Mouse (Mus musculus) CH12.LX (cell line): ENCODE data around the gene Csnk2b. TPM values are rescaled to one million over a fixed set of nuclear protein-coding genes. Genes with fewer than 3 reads are reported as not detected.

Source experiments
- DNase-seq: peaks from one replicate; pipeline ENCODE4 v3.0.0-alpha.2; 2013; ENCODE audit errors: extremely low read depth
- H3K27ac ChIP-seq: 2 replicates; pipeline ENCODE4 v1.5.1; 2012; ENCODE audit warnings: low read depth, mild to moderate bottlenecking, control low read depth, moderate library complexity; ENCODE audit not compliant: insufficient read depth
- H3K27me3 ChIP-seq: replicated peaks from 2 replicates; pipeline ENCODE3; 2012; ENCODE audit warnings: inconsistent platforms
- H3K36me3 ChIP-seq, 2 experiments: replicated peaks in 1 of 2; 2 replicates each; pipeline versions ENCODE3 to v1.6.1; 2012; ENCODE audit warnings: inconsistent platforms in 1 of 2, low read length in 1 of 2, mild to moderate bottlenecking in 1 of 2, mixed read lengths in 1 of 2, moderate library complexity in 1 of 2; ENCODE audit not compliant: control insufficient read depth in 1 of 2, insufficient read depth in 1 of 2
- H3K4me1 ChIP-seq, 2 experiments: 2 replicates each; pipeline ENCODE4 v1.6.1; 2012; ENCODE audit warnings: inconsistent platforms in 1 of 2, moderate library complexity in 1 of 2; ENCODE audit not compliant: insufficient read depth in 2 of 2, control insufficient read depth in 1 of 2
- H3K4me2 ChIP-seq: 2 replicates; pipeline ENCODE4 v1.6.1; 2012; ENCODE audit warnings: low read depth, mild to moderate bottlenecking, control low read depth; ENCODE audit not compliant: poor library complexity, insufficient read depth, severe bottlenecking
- H3K4me3 ChIP-seq, 3 experiments: fragments of 150-350 bp in 1 of 3; sonication (generic) in 1 of 3; replicated peaks in 1 of 3; 2 replicates each; pipeline versions ENCODE3 to v1.5.1; 2011 to 2012; ENCODE audit warnings: low read depth in 2 of 3, low read length in 2 of 3, mild to moderate bottlenecking in 2 of 3, moderate library complexity in 2 of 3, control low read depth in 1 of 3, improper control_type of control experiment in 1 of 3, inconsistent platforms in 1 of 3, mixed read lengths in 1 of 3; ENCODE audit not compliant: poor library complexity in 1 of 3
- H3K79me2 ChIP-seq: replicated peaks from 2 replicates; pipeline ENCODE4 v1.6.1; 2012; ENCODE audit warnings: mild to moderate bottlenecking, moderate library complexity; ENCODE audit not compliant: control insufficient read depth, poor library complexity, insufficient read depth, severe bottlenecking; ENCODE audit errors: extremely low read depth
- H3K9ac ChIP-seq: 2 replicates; pipeline ENCODE4 v1.6.1; 2012; ENCODE audit warnings: low read depth, mild to moderate bottlenecking, control low read depth, moderate library complexity; ENCODE audit not compliant: insufficient read depth
- H3K9me3 ChIP-seq: replicated peaks from 2 replicates; pipeline ENCODE3; 2012; ENCODE audit warnings: low read length, inconsistent platforms, mixed read lengths
- CHD2 ChIP-seq: IDR thresholded peaks from 2 replicates; pipeline ENCODE4 v1.6.1; 2011; ENCODE audit warnings: low read length, improper control_type of control experiment
- ELF1 ChIP-seq: IDR thresholded peaks from 2 replicates; pipeline ENCODE4 v1.6.1; 2014; ENCODE audit warnings: low read depth, mild to moderate bottlenecking, inconsistent platforms, low read length, improper control_type of control experiment
- EP300 ChIP-seq: IDR thresholded peaks from 2 replicates; pipeline ENCODE4 v1.6.1; 2011; ENCODE audit warnings: low read length, improper control_type of control experiment
- ETS1 ChIP-seq: conservative IDR thresholded peaks from 2 replicates; pipeline ENCODE4 v1.6.1; 2012; ENCODE audit warnings: low read depth, mild to moderate bottlenecking, inconsistent platforms, low read length, improper control_type of control experiment, moderate library complexity
- GABPA ChIP-seq: IDR thresholded peaks from 2 replicates; pipeline ENCODE4 v1.6.1; 2012; ENCODE audit warnings: low read depth, low read length, improper control_type of control experiment, inconsistent platforms; ENCODE audit not compliant: insufficient replicate concordance
- HCFC1 ChIP-seq: IDR thresholded peaks from 2 replicates; pipeline ENCODE4 v1.6.1; 2012; ENCODE audit warnings: low read depth, mild to moderate bottlenecking, inconsistent platforms, low read length, improper control_type of control experiment
- IRF4 ChIP-seq: IDR thresholded peaks from 2 replicates; pipeline ENCODE4 v1.6.1; 2014; ENCODE audit warnings: low read depth, mild to moderate bottlenecking, inconsistent platforms, low read length, improper control_type of control experiment
- KAT2A ChIP-seq: IDR thresholded peaks from 2 replicates; pipeline ENCODE4 v1.6.1; 2012; ENCODE audit warnings: low read length, improper control_type of control experiment, inconsistent platforms; ENCODE audit not compliant: insufficient replicate concordance
- MAFK ChIP-seq: IDR thresholded peaks from 2 replicates; pipeline ENCODE4 v1.6.1; 2011; ENCODE audit warnings: low read length, improper control_type of control experiment; ENCODE audit not compliant: insufficient replicate concordance
- MAX ChIP-seq: IDR thresholded peaks from 2 replicates; pipeline ENCODE4 v1.6.1; 2011; ENCODE audit warnings: low read length, improper control_type of control experiment
- MEF2A ChIP-seq: IDR thresholded peaks from 2 replicates; pipeline ENCODE4 v1.6.1; 2014; ENCODE audit warnings: low read depth, mild to moderate bottlenecking, inconsistent platforms, low read length, improper control_type of control experiment, borderline replicate concordance
- MXI1 ChIP-seq: IDR thresholded peaks from 2 replicates; pipeline ENCODE4 v1.6.1; 2011; ENCODE audit warnings: mild to moderate bottlenecking, low read depth, low read length, improper control_type of control experiment
- MYC ChIP-seq: IDR thresholded peaks from 2 replicates; pipeline ENCODE4 v1.6.1; 2011; ENCODE audit warnings: low read depth, mild to moderate bottlenecking, improper control_type of control experiment, low read length
- NRF1 ChIP-seq: IDR thresholded peaks from 2 replicates; pipeline ENCODE4 v1.6.1; 2014; ENCODE audit warnings: low read depth, mild to moderate bottlenecking, inconsistent platforms, low read length, improper control_type of control experiment, moderate library complexity
- POLR2A ChIP-seq: IDR thresholded peaks from 2 replicates; pipeline ENCODE4 v1.6.1; 2011; ENCODE audit warnings: low read depth, mild to moderate bottlenecking, improper control_type of control experiment, low read length
- POLR2AphosphoS2 ChIP-seq: IDR thresholded peaks from 2 replicates; pipeline ENCODE4 v1.6.1; 2011; ENCODE audit warnings: low read depth, low read length, improper control_type of control experiment
- RCOR1 ChIP-seq: conservative IDR thresholded peaks from 2 replicates; pipeline ENCODE4 v1.6.1; 2012; ENCODE audit warnings: low read depth, mild to moderate bottlenecking, inconsistent platforms, low read length, improper control_type of control experiment
- TCF12 ChIP-seq: IDR thresholded peaks from 2 replicates; pipeline ENCODE4 v1.6.1; 2014; ENCODE audit warnings: low read depth, mild to moderate bottlenecking, inconsistent platforms, low read length, improper control_type of control experiment
- USF1 ChIP-seq: IDR thresholded peaks from 2 replicates; pipeline ENCODE4 v1.6.1; 2014; ENCODE audit warnings: low read depth, mild to moderate bottlenecking, inconsistent platforms, low read length, improper control_type of control experiment
- USF2 ChIP-seq: conservative IDR thresholded peaks from 2 replicates; pipeline ENCODE4 v1.6.1; 2011; ENCODE audit warnings: low read depth, low read length, improper control_type of control experiment
- ZC3H11A ChIP-seq: IDR thresholded peaks from 2 replicates; pipeline ENCODE4 v1.6.1; 2012; ENCODE audit warnings: low read depth, mild to moderate bottlenecking, inconsistent platforms, low read length, improper control_type of control experiment
- ZKSCAN1 ChIP-seq: IDR thresholded peaks from 2 replicates; pipeline ENCODE4 v1.6.1; 2012; ENCODE audit warnings: low read depth, inconsistent platforms, low read length, improper control_type of control experiment, borderline replicate concordance
- ZMIZ1 ChIP-seq: IDR thresholded peaks from 2 replicates; pipeline ENCODE4 v1.6.1; 2012; ENCODE audit warnings: low read depth, mild to moderate bottlenecking, inconsistent platforms, low read length, improper control_type of control experiment
- ZNF384 ChIP-seq: IDR thresholded peaks from 2 replicates; pipeline ENCODE4 v1.6.1; 2012; ENCODE audit warnings: low read depth, low read length, improper control_type of control experiment, inconsistent platforms
- dilution Hi-C: fragments of 300-500 bp; cut with MboI; formaldehyde crosslinking; loops from 2 replicates; pipeline ENCODE4 v1.14.3; 2020; ENCODE audit warnings: low sequenced_read_pairs; ENCODE audit not compliant: extremely low pct_unique_long_range_greater_than_20kb, extremely low pct_ligation_motif_present
- in situ Hi-C: fragments of 300-500 bp; cut with MboI; formaldehyde crosslinking; loops from 3 replicates; pipeline ENCODE4 v1.14.3; 2019; ENCODE audit warnings: low sequenced_read_pairs, low pct_ligation_motif_present, low pct_unique_long_range_greater_than_20kb, mixed read lengths
- polyA plus RNA-seq: library from polyadenylated mRNA; unstranded; fragments of >175 nt; gene quantifications from 2 replicates; pipeline ENCODE4 v1.2.1, GENCODE M21; 2012; ENCODE audit warnings: low read depth; ENCODE audit not compliant: insufficient read length
- total RNA-seq, 2 experiments: library from RNA; depleted of rRNA; stranded (reverse); fragments of 300-350 nt in 1 of 2; fragments of >200 nt in 1 of 2; gene quantifications; 2 replicates each; pipeline ENCODE4 v1.2.3; 2012 to 2014

Gene Csnk2b
- total and polyA plus RNA-seq, 3 experiments = 89.3 to 348 (median 130) TPM

GRCm38 (mm10) chr17:35157661-35158175 is 35.9 kb upstream of the Csnk2b start:
- H3K27me3 ChIP-seq = no peaks in the 10 kb centered on the region
- H3K27ac ChIP-seq = no peak overlapping the region
- no peak overlapping the region for H3K4me2 ChIP-seq
- H3K36me3 ChIP-seq = peaks cover 93 to 100% of the 10 kb centered on the region in 2 experiments
- H3K79me2 ChIP-seq = peaks cover 48% of the 10 kb centered on the region
- in situ Hi-C loops = no loop called here
- TF ChIP-seq TCF12 = no peak
- no peak for TF ChIP-seq ETS1
- no peak for TF ChIP-seq MAX
- no peak for TF ChIP-seq NRF1
- TF ChIP-seq ELF1 = no peak
- TF ChIP-seq ZC3H11A = no peak
- no peak for TF ChIP-seq ZMIZ1
- TF ChIP-seq MAFK = no peak
- no peak for TF ChIP-seq HCFC1
- no peak for TF ChIP-seq MEF2A
- no peak for TF ChIP-seq IRF4
- TF ChIP-seq USF1 = no peak
- TF ChIP-seq MYC = no peak
- TF ChIP-seq GABPA = no peak
- TF ChIP-seq, all 38 proteins: peak for 0
- DNase-seq = no peak
- dilution Hi-C loops = no loop called here
- peaks cover 0 to 22% of the 10 kb centered on the region in 2 experiments; a peak in 2 of 4 replicates for H3K4me1 ChIP-seq
- H3K9ac ChIP-seq = no peak overlapping the region
- no peaks in the 10 kb centered on the region for H3K9me3 ChIP-seq
- no peak overlapping the region for H3K4me3 ChIP-seq

DNA sequence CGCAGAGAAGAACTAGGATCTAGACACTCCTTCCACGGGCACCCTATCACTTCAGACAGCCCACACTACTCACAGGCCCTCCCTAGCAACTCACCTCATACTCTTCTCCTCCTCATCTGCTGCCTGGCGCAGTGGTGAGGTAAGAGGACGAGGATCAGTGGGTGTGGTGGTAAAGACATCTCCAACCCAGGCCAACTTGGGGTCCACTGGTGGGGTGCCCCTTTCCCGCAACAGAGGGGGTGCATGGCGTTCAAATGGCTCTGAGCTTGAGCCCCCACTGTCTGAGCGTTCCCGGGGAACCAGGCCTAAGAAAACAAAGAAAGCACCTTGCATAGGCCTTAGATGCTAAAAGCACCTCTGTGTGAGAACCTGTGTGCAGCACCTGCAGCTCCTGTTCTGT is 35.4 kb upstream of the Csnk2b start:
- peaks cover 44% of the 10 kb centered on the region for H3K79me2 ChIP-seq
- DNase-seq = no peak
- no peaks in the 10 kb centered on the region for H3K9me3 ChIP-seq
- dilution Hi-C loops = no loop called here
- in situ Hi-C loops = no loop called here
- H3K36me3 ChIP-seq = peaks cover 98 to 100% of the 10 kb centered on the region in 2 experiments
- TF ChIP-seq ZC3H11A (no peak), MYC (no peak), USF1 (no peak), CHD2 (no peak), ETS1 (no peak), IRF4 (no peak), POLR2AphosphoS2 (no peak), ZNF384 (no peak), RCOR1 (no peak), USF2 (no peak), EP300 (no peak), ZMIZ1 (no peak), MXI1 (no peak), MAFK (no peak), MEF2A (no peak), MAX (no peak), KAT2A (no peak), ZKSCAN1 (no peak), POLR2A (no peak), ELF1 (no peak)
- no peak overlapping the region for H3K4me3 ChIP-seq
- no peak overlapping the region for H3K4me2 ChIP-seq
- no peak overlapping the region for H3K27ac ChIP-seq
- H3K9ac ChIP-seq = no peak overlapping the region
- H3K27me3 ChIP-seq = no peaks in the 10 kb centered on the region
- peaks cover 0 to 18% of the 10 kb centered on the region in 2 experiments; a peak in 2 of 4 replicates for H3K4me1 ChIP-seq
